Mouse (Mus musculus) frontal cortex, postnatal 14 days (tissue): ENCODE measurements around the gene Tmem82.
"Not testable (repeated sequence)": the region's sequence is repeated elsewhere in the genome, so short reads cannot be mapped to it uniquely, and the experiment has no call there.

Experiments
- DNase-seq, 2 experiments: peaks; one replicate each; pipeline ENCODE4 v3.0.0; 2022; ENCODE audit warnings: low spot score in 2 of 2

Tmem82 gene

GRCm38 (mm10) chr4:141574789-141575702 is 43.4 kb downstream of the Tmem82 start:
- DNase-seq: peak; percentile 54 to 80

GRCm38 (mm10) chr4:141573359-141573966 is 45.0 kb downstream of the Tmem82 start:
- DNase-seq: no peak

GRCm38 (mm10) chr4:141572668-141573358 is 45.6 kb downstream of the Tmem82 start:
- no peak for DNase-seq

GRCm38 (mm10) chr4:141571934-141572333 is 46.5 kb downstream of the Tmem82 start:
- no peak for DNase-seq

- no peak for DNase-seq
Observed at GRCm38 (mm10) chr4:141571337-141571739, 47.1 kb downstream of the Tmem82 start.

GRCm38 (mm10) chr4:141570821-141571220 is 47.6 kb downstream of the Tmem82 start:
- DNase-seq: no peak

GRCm38 (mm10) chr4:141570004-141570403 is 48.4 kb downstream of the Tmem82 start:
- no peak for DNase-seq

- no peak for DNase-seq
Observed at GRCm38 (mm10) chr4:141568966-141569365, 49.5 kb downstream of the Tmem82 start.

GRCm38 (mm10) chr4:141567174-141567573 is 51.3 kb downstream of the Tmem82 start:
- not testable (repeated sequence) for DNase-seq

- no peak for DNase-seq
Observed at GRCm38 (mm10) chr4:141566187-141566586, 52.2 kb downstream of the Tmem82 start.

GRCm38 (mm10) chr4:141565325-141565724 is 53.1 kb downstream of the Tmem82 start:
- no peak for DNase-seq

GRCm38 (mm10) chr4:141564660-141565059 is 53.8 kb downstream of the Tmem82 start:
- no peak for DNase-seq

- no peak for DNase-seq
Observed at GRCm38 (mm10) chr4:141564209-141564608, 54.2 kb downstream of the Tmem82 start.
